Mouse (Mus musculus): ENCODE data around the gene Mvd. TPM values are rescaled to one million over a fixed set of nuclear protein-coding genes. Genes with fewer than 3 reads are reported as not detected.
A peak's percentile ranks its signal among the peaks of the same experiment; 100 is the strongest.

The Mvd gene
- polyA plus RNA-seq, 1 experiment, result 30.5 TPM

- Histone ChIP-seq H3K27me3 (ENCODE audit: control insufficient read depth, insufficient read depth, low read length) (peaks cover 4% of the 10 kb centered on the region; the same call in 1 of the 2 replicates), H3K27ac (ENCODE audit: insufficient read depth, low read depth, low read length) (peak overlapping the region; percentile 48), H3K4me3 (ENCODE audit: low read depth, low read length) (peak overlapping the region; percentile 32), H3K36me3 (ENCODE audit: control insufficient read depth, insufficient read depth, low read length) (peaks cover 20% of the 10 kb centered on the region), H3K4me1 (ENCODE audit: control insufficient read depth, insufficient read depth, insufficient read length, low read length) (peaks cover 23% of the 10 kb centered on the region)
- TF ChIP-seq CTCF (IDR thresholded peaks at IDR 0.05; ENCODE audit: extremely low read depth, insufficient read length, insufficient replicate concordance, low read depth, low read length), result no peak
- no peak for TF ChIP-seq POLR2A (IDR thresholded peaks at IDR 0.05; ENCODE audit: low read depth, low read length)
- 28% methylated on average over 12 of the region's 12 CpGs for WGBS
Observed at GRCm38 (mm10) chr8:122463651-122464640, 20.7 kb upstream of the Mvd start.

DNA sequence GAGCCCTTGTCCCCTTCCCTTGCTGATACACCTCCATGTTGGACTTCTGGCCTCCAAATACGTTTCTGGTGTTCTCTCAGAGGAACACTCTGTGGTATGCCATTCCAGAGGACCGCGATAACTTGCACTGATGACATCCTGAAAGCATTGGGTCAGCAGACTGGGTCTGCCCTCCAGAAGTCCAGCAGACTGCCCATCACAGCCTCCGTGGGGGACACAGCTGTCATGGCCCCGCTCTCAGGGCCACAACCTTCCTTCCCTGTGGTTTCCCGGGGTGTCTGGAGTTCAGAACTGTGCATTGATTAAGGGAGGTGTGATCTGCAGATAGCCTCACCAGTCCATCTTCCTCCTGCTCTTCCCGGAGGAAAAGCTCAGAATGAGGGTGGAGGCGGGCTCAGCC is 19.3 kb upstream of the Mvd start:
- H3K27me3 ChIP-seq (ENCODE audit: control insufficient read depth, insufficient read depth, low read length), result peaks cover 4% of the 10 kb centered on the region; the same call in 1 of the 2 replicates
- WGBS, result 86% methylated on average over 8 of the region's 8 CpGs
- no peak overlapping the region for H3K27ac ChIP-seq (ENCODE audit: insufficient read depth, low read depth, low read length)
- no peak overlapping the region for H3K4me3 ChIP-seq (ENCODE audit: low read depth, low read length)
- peaks cover 14% of the 10 kb centered on the region; the same call in 1 of the 2 replicates for H3K36me3 ChIP-seq (ENCODE audit: control insufficient read depth, insufficient read depth, low read length)
- TF ChIP-seq POLR2A (IDR thresholded peaks at IDR 0.05; ENCODE audit: low read depth, low read length) (no peak), CTCF (IDR thresholded peaks at IDR 0.05; ENCODE audit: extremely low read depth, insufficient read length, insufficient replicate concordance, low read depth, low read length) (no peak)
- H3K4me1 ChIP-seq (ENCODE audit: control insufficient read depth, insufficient read depth, insufficient read length, low read length), result peaks cover 23% of the 10 kb centered on the region

GRCm38 (mm10) chr8:122461473-122462148 is 18.4 kb upstream of the Mvd start:
- TF ChIP-seq CTCF (IDR thresholded peaks at IDR 0.05; ENCODE audit: extremely low read depth, insufficient read length, insufficient replicate concordance, low read depth, low read length), result no peak
- no peak for TF ChIP-seq POLR2A (IDR thresholded peaks at IDR 0.05; ENCODE audit: low read depth, low read length)

DNA sequence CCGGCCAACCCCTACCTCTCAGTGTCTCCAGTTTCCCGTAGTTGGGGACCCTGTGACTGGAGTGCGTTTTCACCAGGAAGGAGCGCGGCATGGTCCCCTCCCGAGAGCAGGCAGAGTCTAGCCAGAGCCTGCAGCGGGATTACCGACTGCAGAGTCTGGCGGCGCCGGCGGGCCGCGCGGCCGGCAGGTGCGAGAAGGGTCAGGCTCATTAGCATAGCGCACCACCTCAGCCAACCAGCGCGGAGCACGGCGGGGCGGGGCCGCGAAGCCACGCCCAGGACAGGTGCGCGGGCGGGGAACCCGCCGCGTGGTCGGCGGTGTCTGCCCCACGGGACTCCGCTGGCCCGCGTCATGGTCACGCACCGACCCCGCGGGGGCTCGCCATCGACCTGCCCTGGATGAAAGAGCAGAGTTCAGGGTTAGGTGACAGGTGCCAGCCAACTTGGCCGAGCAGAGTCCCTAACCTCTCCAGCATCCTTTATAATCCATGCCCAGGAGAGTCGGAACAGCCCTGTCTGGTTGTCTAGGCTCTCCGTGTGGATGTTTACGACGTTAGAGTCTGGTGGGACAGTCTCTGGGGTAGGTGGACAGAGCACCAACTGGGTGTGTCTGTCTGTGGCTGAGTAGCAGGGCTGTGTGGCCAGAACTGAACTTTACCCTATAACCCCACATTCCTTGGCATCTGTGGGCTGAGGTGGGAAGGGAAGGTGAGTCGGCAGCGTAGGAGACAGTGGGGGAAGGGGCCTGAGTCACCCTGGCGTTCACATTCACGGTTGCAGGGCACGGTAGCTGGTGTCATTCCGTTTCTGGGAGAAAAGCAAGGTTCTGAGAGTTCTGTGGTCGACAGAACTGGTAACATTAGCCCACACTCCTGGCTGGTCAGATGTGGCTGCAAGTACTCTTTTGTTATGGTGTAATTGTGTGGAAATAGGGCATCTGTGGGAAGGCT is 17.6 kb upstream of the Mvd start, which contains the start of gene Snai3:
TSS of gene Snai3 (minus strand) at position 210 of the 949 bp plus-strand sequence.
- peaks cover 23% of the 10 kb centered on the region for H3K4me1 ChIP-seq (ENCODE audit: control insufficient read depth, insufficient read depth, insufficient read length, low read length)
- H3K27me3 ChIP-seq (ENCODE audit: control insufficient read depth, insufficient read depth, low read length), result peaks cover 4% of the 10 kb centered on the region; the same call in 1 of the 2 replicates
- TF ChIP-seq CTCF (IDR thresholded peaks at IDR 0.05; ENCODE audit: extremely low read depth, insufficient read length, insufficient replicate concordance, low read depth, low read length) (no peak), POLR2A (IDR thresholded peaks at IDR 0.05; ENCODE audit: low read depth, low read length) (peak; percentile 37; the same call in 1 of the 2 replicates)
- WGBS, result 3% methylated on average over 56 of the region's 56 CpGs
- peak within 1 kb of the TSS; percentile 59 for H3K4me3 ChIP-seq (ENCODE audit: low read depth, low read length)
- peaks cover 1% of the 10 kb centered on the region; the same call in 1 of the 2 replicates for H3K36me3 ChIP-seq (ENCODE audit: control insufficient read depth, insufficient read depth, low read length)
- H3K27ac ChIP-seq (ENCODE audit: insufficient read depth, low read depth, low read length), result peak within 1 kb of the TSS; percentile 24; the same call in 1 of the 2 replicates

More at GRCm38 (mm10) chr8:122461473-122462148, 18.4 kb upstream of the Mvd start:
- Histone ChIP-seq H3K36me3 (ENCODE audit: control insufficient read depth, insufficient read depth, low read length) (peaks cover 6% of the 10 kb centered on the region; the same call in 1 of the 2 replicates), H3K4me3 (ENCODE audit: low read depth, low read length) (no peak overlapping the region), H3K27me3 (ENCODE audit: control insufficient read depth, insufficient read depth, low read length) (peaks cover 4% of the 10 kb centered on the region; the same call in 1 of the 2 replicates), H3K27ac (ENCODE audit: insufficient read depth, low read depth, low read length) (no peak overlapping the region), H3K4me1 (ENCODE audit: control insufficient read depth, insufficient read depth, insufficient read length, low read length) (peaks cover 23% of the 10 kb centered on the region)
- 80% methylated on average over 11 of the region's 11 CpGs for WGBS

DNA sequence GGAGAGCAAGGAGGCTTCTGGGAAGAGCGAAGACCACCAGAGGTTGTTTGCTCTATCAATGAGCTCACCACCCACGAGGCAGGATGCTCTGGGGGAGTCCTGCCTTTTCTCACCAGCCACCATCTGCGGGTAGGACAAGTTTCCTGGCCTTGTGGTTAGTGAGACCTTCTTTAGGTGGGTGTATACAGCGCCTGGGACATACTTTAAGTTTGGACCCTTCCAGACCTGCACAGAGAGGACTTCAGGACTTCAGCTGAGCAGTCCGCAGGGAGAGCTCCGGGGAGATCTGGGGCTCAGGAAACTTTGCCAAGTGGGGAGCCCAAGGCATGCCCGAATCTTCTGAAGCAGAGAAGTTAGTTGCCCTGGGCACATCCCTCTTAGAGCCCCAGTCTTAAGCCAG is 16.8 kb upstream of the Mvd start:
- H3K27ac ChIP-seq (ENCODE audit: insufficient read depth, low read depth, low read length), result no peak overlapping the region
- peak overlapping the region; percentile 59 for H3K4me3 ChIP-seq (ENCODE audit: low read depth, low read length)
- peaks cover 4% of the 10 kb centered on the region; the same call in 1 of the 2 replicates for H3K27me3 ChIP-seq (ENCODE audit: control insufficient read depth, insufficient read depth, low read length)
- 21% methylated on average over 7 of the region's 7 CpGs for WGBS
- H3K36me3 ChIP-seq (ENCODE audit: control insufficient read depth, insufficient read depth, low read length), result no peaks in the 10 kb centered on the region
- no peak for TF ChIP-seq POLR2A (IDR thresholded peaks at IDR 0.05; ENCODE audit: low read depth, low read length)
- TF ChIP-seq CTCF (IDR thresholded peaks at IDR 0.05; ENCODE audit: extremely low read depth, insufficient read length, insufficient replicate concordance, low read depth, low read length), result no peak
- peaks cover 23% of the 10 kb centered on the region for H3K4me1 ChIP-seq (ENCODE audit: control insufficient read depth, insufficient read depth, insufficient read length, low read length)

Data from small intestine, adult 2 months (tissue).